Mouse (Mus musculus) lung, embryonic 16.5 days (tissue): ENCODE results near the gene Mrfap1. TPM values are rescaled to one million over a fixed set of nuclear protein-coding genes. Genes with fewer than 3 reads are reported as not detected.

Experiments used
- ATAC-seq: fragments of 200-750 bp; cut with Nextera tagmentation; 2 replicates; pipeline ENCODE4 v1.8.0; 2017; ENCODE audit warnings: low read depth, mild to moderate bottlenecking, moderate library complexity
- H3K27ac ChIP-seq: fragments of 300-500 bp; sonication (generic); 2 replicates; pipeline ENCODE4 v1.5.1; 2014; ENCODE audit warnings: mild to moderate bottlenecking, control low read depth, low read length
- H3K27me3 ChIP-seq: fragments of 300-500 bp; sonication (generic); 2 replicates; pipeline ENCODE4 v1.6.1; 2014; ENCODE audit warnings: low read depth, low read length, mixed read lengths; ENCODE audit not compliant: control insufficient read depth, insufficient read depth
- H3K36me3 ChIP-seq: fragments of 300-500 bp; sonication (generic); 2 replicates; pipeline ENCODE4 v1.6.1; 2014; ENCODE audit warnings: low read length; ENCODE audit not compliant: control insufficient read depth, insufficient read depth
- H3K4me1 ChIP-seq: fragments of 300-500 bp; sonication (generic); replicated peaks from 2 replicates; pipeline ENCODE4 v1.6.1; 2014; ENCODE audit warnings: low read length, mixed read lengths; ENCODE audit not compliant: control insufficient read depth, insufficient read depth
- H3K4me2 ChIP-seq: fragments of 300-500 bp; sonication (generic); 2 replicates; pipeline ENCODE4 v1.6.1; 2014; ENCODE audit warnings: low read depth, low read length, control low read depth
- H3K4me3 ChIP-seq: fragments of 300-500 bp; sonication (generic); 2 replicates; pipeline ENCODE4 v1.5.1; 2014; ENCODE audit warnings: mild to moderate bottlenecking, low read length, control low read depth
- H3K9ac ChIP-seq: fragments of 300-500 bp; sonication (generic); 2 replicates; pipeline ENCODE4 v1.6.1; 2014; ENCODE audit warnings: low read length, control low read depth
- H3K9me3 ChIP-seq: fragments of 300-500 bp; sonication (generic); 2 replicates; pipeline ENCODE4 v1.6.1; 2016; ENCODE audit warnings: low read length; ENCODE audit not compliant: control insufficient read depth
- WGBS: fragments of 180-500 bp; shearing (Covaris S2); extraction: QIAGEN DNeasy Blood & Tissue Kit; methylation state at CpG from one replicate; pipeline ENCODE4 v1.1.7; 2014; 5-methylcytosine and 5-hydroxymethylcytosine counted together
- polyA plus RNA-seq: library from polyadenylated mRNA; unstranded; fragments of >200 nt; fragmentation: Nextera tagmentation; extraction: Ambion mirVana; gene quantifications from 2 replicates; pipeline ENCODE4 v1.2.1, GENCODE M21; 2015

The Mrfap1 gene
- polyA plus RNA-seq, 1 experiment from 2014 or later: 350 TPM

GRCm38 (mm10) chr5:36829098-36829497 is 32.5 kb upstream of the Mrfap1 start:
- H3K27me3 ChIP-seq: no peaks in the 10 kb centered on the region
- ATAC-seq: no peak
- no peak overlapping the region for H3K27ac ChIP-seq
- 73% methylated on average over 4 of the region's 4 CpGs for WGBS
- no peak overlapping the region for H3K4me3 ChIP-seq
- no peak overlapping the region for H3K9ac ChIP-seq
- peaks cover 5% of the 10 kb centered on the region for H3K4me1 ChIP-seq
- no peak overlapping the region for H3K4me2 ChIP-seq
- H3K9me3 ChIP-seq: no peaks in the 10 kb centered on the region
- no peaks in the 10 kb centered on the region for H3K36me3 ChIP-seq

DNA sequence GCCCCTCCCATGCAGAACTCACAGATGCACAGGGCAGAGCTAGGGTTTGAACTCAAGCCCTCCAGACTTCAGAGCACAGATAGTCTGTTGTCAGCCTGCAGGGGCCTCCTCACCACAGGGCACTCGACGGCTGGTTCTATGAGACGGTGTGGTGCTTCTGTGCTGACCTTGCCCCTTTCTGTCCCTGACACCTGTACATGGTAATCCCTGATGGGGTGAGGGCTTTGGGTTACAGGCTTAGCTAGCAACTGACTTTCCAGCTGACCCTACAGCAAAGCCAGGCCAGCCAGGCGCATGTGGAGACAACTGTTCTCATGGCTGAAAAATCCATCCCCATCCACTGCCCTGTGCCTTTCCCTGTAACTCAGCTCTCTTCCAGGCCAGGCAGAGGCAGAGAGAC is 26.3 kb upstream of the Mrfap1 start:
- ATAC-seq: no peak
- no peaks in the 10 kb centered on the region for H3K4me1 ChIP-seq
- WGBS: 90% methylated on average over 4 of the region's 4 CpGs
- H3K9me3 ChIP-seq: no peaks in the 10 kb centered on the region
- H3K4me2 ChIP-seq: no peak overlapping the region
- H3K4me3 ChIP-seq: no peak overlapping the region
- no peak overlapping the region for H3K27ac ChIP-seq
- H3K36me3 ChIP-seq: no peaks in the 10 kb centered on the region
- no peak overlapping the region for H3K9ac ChIP-seq
- H3K27me3 ChIP-seq: no peaks in the 10 kb centered on the region

GRCm38 (mm10) chr5:36820142-36820541 is 23.6 kb upstream of the Mrfap1 start:
- 37% methylated on average over 6 of the region's 6 CpGs for WGBS
- H3K27ac ChIP-seq: no peak overlapping the region
- H3K9me3 ChIP-seq: no peaks in the 10 kb centered on the region
- ATAC-seq: no peak
- H3K4me1 ChIP-seq: no peaks in the 10 kb centered on the region
- H3K4me3 ChIP-seq: no peak overlapping the region
- H3K27me3 ChIP-seq: no peaks in the 10 kb centered on the region
- H3K9ac ChIP-seq: no peak overlapping the region
- no peak overlapping the region for H3K4me2 ChIP-seq
- no peaks in the 10 kb centered on the region for H3K36me3 ChIP-seq

GRCm38 (mm10) chr5:36819742-36820141 is 23.2 kb upstream of the Mrfap1 start:
- Histone ChIP-seq H3K9ac (no peak overlapping the region), H3K27me3 (no peaks in the 10 kb centered on the region), H3K36me3 (no peaks in the 10 kb centered on the region), H3K4me1 (no peaks in the 10 kb centered on the region), H3K4me2 (no peak overlapping the region), H3K27ac (no peak overlapping the region), H3K4me3 (no peak overlapping the region), H3K9me3 (no peaks in the 10 kb centered on the region)
- ATAC-seq: no peak
- 76% methylated on average over 5 of the region's 5 CpGs for WGBS

- WGBS: 58% methylated on average over 3 of the region's 3 CpGs
- no peak for ATAC-seq
- H3K27ac ChIP-seq: no peak overlapping the region
These were observed 21.2 kb upstream of the Mrfap1 start for GRCm38 (mm10) chr5:36817738-36818137.

GRCm38 (mm10) chr5:36814554-36814953 is 18.0 kb upstream of the Mrfap1 start:
- Histone ChIP-seq H3K27me3 (no peaks in the 10 kb centered on the region), H3K4me2 (no peak overlapping the region), H3K9me3 (no peaks in the 10 kb centered on the region), H3K4me3 (no peak overlapping the region), H3K27ac (no peak overlapping the region), H3K9ac (no peak overlapping the region), H3K4me1 (no peaks in the 10 kb centered on the region), H3K36me3 (no peaks in the 10 kb centered on the region)
- no peak for ATAC-seq
- WGBS: 76% methylated on average over 6 of the region's 6 CpGs

More at GRCm38 (mm10) chr5:36817738-36818137, 21.2 kb upstream of the Mrfap1 start:
- H3K4me1 ChIP-seq: no peaks in the 10 kb centered on the region
- no peaks in the 10 kb centered on the region for H3K27me3 ChIP-seq
- no peak overlapping the region for H3K4me3 ChIP-seq
- H3K9me3 ChIP-seq: no peaks in the 10 kb centered on the region
- H3K9ac ChIP-seq: no peak overlapping the region
- H3K4me2 ChIP-seq: no peak overlapping the region
- H3K36me3 ChIP-seq: no peaks in the 10 kb centered on the region

GRCm38 (mm10) chr5:36811413-36811812 is 14.8 kb upstream of the Mrfap1 start:
- no peaks in the 10 kb centered on the region for H3K27me3 ChIP-seq
- H3K4me1 ChIP-seq: no peaks in the 10 kb centered on the region
- H3K4me2 ChIP-seq: no peak overlapping the region
- H3K27ac ChIP-seq: no peak overlapping the region
- no peak overlapping the region for H3K9ac ChIP-seq
- no peaks in the 10 kb centered on the region for H3K36me3 ChIP-seq
- H3K4me3 ChIP-seq: no peak overlapping the region
- 26% methylated on average over 3 of the region's 3 CpGs for WGBS
- no peaks in the 10 kb centered on the region for H3K9me3 ChIP-seq
- peak; percentile 39 for ATAC-seq

- Histone ChIP-seq H3K9ac (no peak overlapping the region), H3K27me3 (no peaks in the 10 kb centered on the region), H3K9me3 (no peaks in the 10 kb centered on the region), H3K4me1 (no peaks in the 10 kb centered on the region), H3K4me2 (no peak overlapping the region), H3K4me3 (no peak overlapping the region), H3K27ac (no peak overlapping the region), H3K36me3 (no peaks in the 10 kb centered on the region)
- WGBS: 61% methylated on average over 3 of the region's 3 CpGs
- ATAC-seq: no peak
These were observed 14.1 kb upstream of the Mrfap1 start for GRCm38 (mm10) chr5:36810634-36811033.

DNA sequence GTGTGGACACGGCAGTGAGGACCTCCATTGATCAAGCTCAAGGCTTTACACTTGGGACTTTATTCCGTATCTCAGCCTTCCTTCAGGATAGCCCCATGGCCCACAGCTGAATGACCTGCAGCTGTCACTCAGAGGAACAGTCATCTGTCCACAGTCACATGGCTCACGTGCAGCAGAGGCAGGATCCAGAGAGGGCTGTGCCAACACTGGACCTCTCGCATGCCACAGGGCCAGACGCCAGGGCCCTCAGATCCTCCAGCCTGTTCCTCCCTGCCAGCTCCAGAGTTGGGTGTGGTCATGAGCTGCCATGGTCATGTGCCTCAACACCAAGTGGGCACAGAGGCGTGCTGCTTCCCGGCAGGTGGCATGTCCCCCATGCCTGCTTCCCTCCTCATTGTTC is 12.6 kb upstream of the Mrfap1 start:
- no peak for ATAC-seq
- H3K9ac ChIP-seq: no peak overlapping the region
- H3K27me3 ChIP-seq: no peaks in the 10 kb centered on the region
- H3K9me3 ChIP-seq: no peaks in the 10 kb centered on the region
- H3K36me3 ChIP-seq: no peaks in the 10 kb centered on the region
- no peak overlapping the region for H3K27ac ChIP-seq
- 84% methylated on average over 7 of the region's 7 CpGs for WGBS
- no peaks in the 10 kb centered on the region for H3K4me1 ChIP-seq
- H3K4me3 ChIP-seq: no peak overlapping the region
- no peak overlapping the region for H3K4me2 ChIP-seq

DNA sequence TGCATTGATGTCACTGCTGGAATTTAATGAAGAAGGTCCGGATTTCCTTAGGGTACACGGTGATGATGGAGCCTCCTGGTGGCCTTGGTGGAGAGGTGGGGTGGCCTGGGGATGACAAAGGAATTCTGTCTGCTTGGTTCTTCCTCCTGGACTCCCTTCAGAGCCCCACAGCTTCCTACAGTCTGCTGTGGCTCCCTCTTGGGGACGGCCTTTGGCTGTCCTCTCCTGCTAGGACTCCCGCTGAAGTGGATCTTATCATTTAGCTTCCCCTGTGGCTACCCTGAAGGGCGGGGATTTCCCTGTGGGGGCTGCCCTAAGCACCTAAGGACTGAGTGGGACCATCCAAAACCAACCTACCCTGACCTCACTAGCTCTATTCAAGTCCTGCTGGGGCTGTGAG is 10.5 kb upstream of the Mrfap1 start:
- H3K4me2 ChIP-seq: no peak overlapping the region
- no peak overlapping the region for H3K4me3 ChIP-seq
- H3K27me3 ChIP-seq: no peaks in the 10 kb centered on the region
- no peaks in the 10 kb centered on the region for H3K4me1 ChIP-seq
- no peak overlapping the region for H3K27ac ChIP-seq
- H3K9ac ChIP-seq: no peak overlapping the region
- H3K36me3 ChIP-seq: no peaks in the 10 kb centered on the region
- 10% methylated on average over 5 of the region's 5 CpGs for WGBS
- no peaks in the 10 kb centered on the region for H3K9me3 ChIP-seq
- no peak for ATAC-seq
